Mouse (Mus musculus) lung, embryonic 16.5 days (tissue): ENCODE data around the gene Gm20890. TPM values are rescaled to one million over a fixed set of nuclear protein-coding genes. Genes with fewer than 3 reads are reported as not detected.
"Not testable (repeated sequence)": the region's sequence is repeated elsewhere in the genome, so short reads cannot be mapped to it uniquely, and the experiment has no call there.

ENCODE experiments used
- ATAC-seq: fragments of 200-750 bp; cut with Nextera tagmentation; 2 replicates; pipeline ENCODE4 v1.8.0; 2017; ENCODE audit warnings: low read depth, mild to moderate bottlenecking, moderate library complexity
- H3K27ac ChIP-seq: fragments of 300-500 bp; sonication (generic); 2 replicates; pipeline ENCODE4 v1.5.1; 2014; ENCODE audit warnings: mild to moderate bottlenecking, control low read depth, low read length
- H3K27me3 ChIP-seq: fragments of 300-500 bp; sonication (generic); 2 replicates; pipeline ENCODE4 v1.6.1; 2014; ENCODE audit warnings: low read depth, low read length, mixed read lengths; ENCODE audit not compliant: control insufficient read depth, insufficient read depth
- H3K36me3 ChIP-seq: fragments of 300-500 bp; sonication (generic); 2 replicates; pipeline ENCODE4 v1.6.1; 2014; ENCODE audit warnings: low read length; ENCODE audit not compliant: control insufficient read depth, insufficient read depth
- H3K4me1 ChIP-seq: fragments of 300-500 bp; sonication (generic); replicated peaks from 2 replicates; pipeline ENCODE4 v1.6.1; 2014; ENCODE audit warnings: low read length, mixed read lengths; ENCODE audit not compliant: control insufficient read depth, insufficient read depth
- H3K4me2 ChIP-seq: fragments of 300-500 bp; sonication (generic); 2 replicates; pipeline ENCODE4 v1.6.1; 2014; ENCODE audit warnings: low read depth, low read length, control low read depth
- H3K4me3 ChIP-seq: fragments of 300-500 bp; sonication (generic); 2 replicates; pipeline ENCODE4 v1.5.1; 2014; ENCODE audit warnings: mild to moderate bottlenecking, low read length, control low read depth
- H3K9ac ChIP-seq: fragments of 300-500 bp; sonication (generic); 2 replicates; pipeline ENCODE4 v1.6.1; 2014; ENCODE audit warnings: low read length, control low read depth
- H3K9me3 ChIP-seq: fragments of 300-500 bp; sonication (generic); 2 replicates; pipeline ENCODE4 v1.6.1; 2016; ENCODE audit warnings: low read length; ENCODE audit not compliant: control insufficient read depth
- WGBS: fragments of 180-500 bp; shearing (Covaris S2); extraction: QIAGEN DNeasy Blood & Tissue Kit; methylation state at CpG from one replicate; pipeline ENCODE4 v1.1.7; 2014; 5-methylcytosine and 5-hydroxymethylcytosine counted together
- polyA plus RNA-seq: library from polyadenylated mRNA; unstranded; fragments of >200 nt; fragmentation: Nextera tagmentation; extraction: Ambion mirVana; gene quantifications from 2 replicates; pipeline ENCODE4 v1.2.1, GENCODE M21; 2015

Gene Gm20890
- polyA plus RNA-seq = not detected in 2 replicates

GRCm38 (mm10) chrY:26776699-26777098 lies at the start of gene Gm20890:
TSS of gene Gm20890 (minus strand) at chrY:26776799.
- H3K9ac ChIP-seq, H3K4me2 ChIP-seq, H3K4me1 ChIP-seq, H3K36me3 ChIP-seq, H3K27me3 ChIP-seq, H3K27ac ChIP-seq, H3K9me3 ChIP-seq, H3K4me3 ChIP-seq, ATAC-seq: not testable (repeated sequence)
- WGBS = no CpG with 5 or more reads among the region's 5 CpGs
